Mouse (Mus musculus): ENCODE measurements around the gene Gm10428.
A peak's percentile ranks its signal among the peaks of the same experiment; 100 is the strongest.

Gene Gm10428

DNA sequence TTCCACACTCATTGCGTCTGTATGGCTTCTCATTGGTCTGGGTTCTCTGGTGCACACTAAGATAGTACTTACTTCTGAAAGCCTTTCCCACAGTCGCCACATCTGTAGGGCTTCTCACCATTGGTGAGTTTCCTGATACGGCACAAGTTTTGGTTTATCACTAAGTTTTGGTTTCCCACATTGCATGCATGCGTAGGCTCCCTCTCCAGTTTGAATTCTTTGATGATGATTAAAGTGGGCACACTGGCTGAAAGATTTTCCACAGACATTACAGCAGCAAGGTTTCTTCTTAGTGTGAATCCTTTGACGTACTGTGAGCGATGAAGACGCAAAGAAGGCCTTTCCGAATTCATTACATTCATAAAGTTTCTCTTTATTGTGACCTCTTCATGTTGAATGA is at the start of gene Gm10428:
Gene Gm10428 (plus strand): TSS at position 321 of the 400 bp plus-strand sequence.
- Histone ChIP-seq H3K27me3 (ENCODE audit: insufficient read depth, low read length) (peaks cover 75% of the 10 kb centered on the region), H3K4me3 (replicated peaks; ENCODE audit: low read length) (no peak within 1 kb of the TSS), H3K36me3 (ENCODE audit: insufficient read depth, low read length) (no peaks in the 10 kb centered on the region), H3K4me1 (replicated peaks; ENCODE audit: low read depth, low read length) (peaks cover 24% of the 10 kb centered on the region), H3K9me3 (ENCODE audit: low read length) (no peaks in the 10 kb centered on the region)
- TF ChIP-seq POU5F1 (IDR thresholded peaks at IDR 0.05; ENCODE audit: borderline replicate concordance, low read length) (no peak), NANOG (IDR thresholded peaks at IDR 0.05; ENCODE audit: borderline replicate concordance, low read length) (no peak), CTCF (conservative IDR thresholded peaks at IDR 0.05; ENCODE audit: low read length) (no peak)

DNA sequence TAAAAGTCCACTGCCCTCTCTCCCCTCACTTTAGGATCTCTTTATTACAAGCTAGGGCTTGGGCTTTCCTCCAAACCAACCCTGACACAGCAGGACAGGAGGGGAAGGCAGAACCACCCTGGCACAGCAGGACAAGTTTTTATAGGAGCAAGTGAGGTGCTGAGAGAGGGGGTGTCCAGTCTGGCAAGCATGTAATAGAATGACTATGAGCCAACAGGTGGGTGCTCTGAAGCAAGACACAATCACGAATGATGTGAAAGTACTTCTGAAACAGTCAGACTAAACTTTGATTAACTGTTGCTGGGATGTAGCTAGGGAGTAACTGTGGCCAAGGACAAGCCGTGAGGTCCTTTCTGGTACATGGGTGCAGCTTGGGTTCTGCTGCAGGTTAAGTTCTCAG is 46.8 kb upstream of the Gm10428 start:
- Histone ChIP-seq H3K4me1 (replicated peaks; ENCODE audit: low read depth, low read length) (no peaks in the 10 kb centered on the region; the same call in 1 of the 2 replicates), H3K9me3 (ENCODE audit: low read length) (no peaks in the 10 kb centered on the region), H3K27me3 (ENCODE audit: insufficient read depth, low read length) (0 out of 2 replicates have a peak, but pooled peaks cover 5% of the 10 kb centered on the region), H3K4me3 (replicated peaks; ENCODE audit: low read length) (no peak overlapping the region), H3K36me3 (ENCODE audit: insufficient read depth, low read length) (no peaks in the 10 kb centered on the region)
- TF ChIP-seq POU5F1 (IDR thresholded peaks at IDR 0.05; ENCODE audit: borderline replicate concordance, low read length) (no peak), NANOG (IDR thresholded peaks at IDR 0.05; ENCODE audit: borderline replicate concordance, low read length) (no peak), CTCF (conservative IDR thresholded peaks at IDR 0.05; ENCODE audit: low read length) (no peak)

DNA sequence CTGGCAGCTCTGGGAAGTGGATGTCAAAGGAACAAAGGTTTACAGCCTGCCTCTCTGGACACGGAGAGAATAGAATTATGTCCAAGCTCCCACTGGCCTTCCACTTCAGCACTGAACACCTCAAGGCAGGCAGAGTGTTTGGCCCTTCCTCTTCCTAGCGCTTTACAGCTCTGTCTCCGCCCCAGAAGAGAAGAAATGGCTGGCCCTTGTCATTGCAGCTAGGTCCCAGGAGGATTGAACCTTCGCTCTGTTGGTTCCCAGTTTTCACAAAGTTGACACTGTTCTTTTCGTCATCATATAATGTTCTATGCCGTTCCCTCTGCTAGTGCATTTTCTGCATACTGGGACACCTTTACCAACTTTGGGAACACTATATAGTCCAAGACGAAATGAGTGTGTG is 44.6 kb upstream of the Gm10428 start:
- H3K4me3 ChIP-seq (replicated peaks; ENCODE audit: low read length): no peak overlapping the region
- TF ChIP-seq NANOG (IDR thresholded peaks at IDR 0.05; ENCODE audit: borderline replicate concordance, low read length) (no peak), POU5F1 (IDR thresholded peaks at IDR 0.05; ENCODE audit: borderline replicate concordance, low read length) (no peak), CTCF (conservative IDR thresholded peaks at IDR 0.05; ENCODE audit: low read length) (no peak)

DNA sequence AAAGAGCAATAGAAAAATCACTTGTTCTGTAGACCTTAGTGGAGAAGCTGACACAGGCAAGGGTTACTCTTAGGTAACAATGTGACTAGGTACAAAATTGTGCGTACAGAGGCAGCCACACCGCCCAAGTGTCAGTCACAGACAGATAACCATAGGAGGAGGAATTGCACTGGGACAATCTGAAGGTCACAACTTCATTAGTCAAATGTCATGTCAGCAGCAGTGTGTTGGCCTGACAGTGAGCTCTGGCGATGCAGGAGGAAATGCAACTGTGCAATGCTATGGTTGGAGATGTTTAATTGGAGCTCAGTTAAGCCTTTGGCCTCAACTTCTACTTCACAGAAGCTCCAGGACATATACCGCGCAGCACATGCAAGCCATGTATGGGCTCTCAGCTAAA is 42.2 kb upstream of the Gm10428 start:
- Histone ChIP-seq H3K4me3 (replicated peaks; ENCODE audit: low read length) (no peak overlapping the region), H3K27me3 (ENCODE audit: insufficient read depth, low read length) (0 out of 2 replicates have a peak, but pooled peaks cover 10% of the 10 kb centered on the region), H3K4me1 (replicated peaks; ENCODE audit: low read depth, low read length) (no peaks in the 10 kb centered on the region; the same call in 1 of the 2 replicates), H3K9me3 (ENCODE audit: low read length) (no peaks in the 10 kb centered on the region), H3K36me3 (ENCODE audit: insufficient read depth, low read length) (no peaks in the 10 kb centered on the region)
- TF ChIP-seq POU5F1 (IDR thresholded peaks at IDR 0.05; ENCODE audit: borderline replicate concordance, low read length) (no peak), NANOG (IDR thresholded peaks at IDR 0.05; ENCODE audit: borderline replicate concordance, low read length) (no peak), CTCF (conservative IDR thresholded peaks at IDR 0.05; ENCODE audit: low read length) (no peak)

More for the DNA sequence above, 44.6 kb upstream of the Gm10428 start:
- 0 out of 2 replicates have a peak, but pooled peaks cover 5% of the 10 kb centered on the region for H3K27me3 ChIP-seq (ENCODE audit: insufficient read depth, low read length)
- no peaks in the 10 kb centered on the region; the same call in 1 of the 2 replicates for H3K4me1 ChIP-seq (replicated peaks; ENCODE audit: low read depth, low read length)
- no peaks in the 10 kb centered on the region for H3K36me3 ChIP-seq (ENCODE audit: insufficient read depth, low read length)
- H3K9me3 ChIP-seq (ENCODE audit: low read length): no peaks in the 10 kb centered on the region

DNA sequence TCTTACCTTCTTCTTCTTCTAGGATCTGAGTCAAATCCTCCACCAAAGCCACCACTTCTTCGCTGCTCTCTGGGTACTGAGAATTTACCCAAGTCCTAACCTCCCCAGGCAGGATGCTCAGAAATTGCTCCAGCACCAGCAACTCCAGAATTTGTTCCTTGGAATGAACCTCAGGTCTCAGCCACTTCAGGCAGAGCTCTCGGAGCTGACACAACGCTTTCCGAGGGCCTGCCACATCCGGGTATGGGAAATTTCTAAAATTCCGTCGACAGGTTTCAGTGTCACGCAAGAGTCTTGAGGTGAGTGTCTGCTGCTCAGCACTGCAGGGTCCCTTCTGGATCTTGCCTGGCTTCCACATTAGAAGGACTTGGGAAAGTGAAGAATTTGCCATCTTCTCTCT is 24.6 kb upstream of the Gm10428 start:
- Histone ChIP-seq H3K9me3 (ENCODE audit: low read length) (no peaks in the 10 kb centered on the region), H3K4me3 (replicated peaks; ENCODE audit: low read length) (no peak overlapping the region), H3K4me1 (replicated peaks; ENCODE audit: low read depth, low read length) (peaks cover 4% of the 10 kb centered on the region), H3K27me3 (ENCODE audit: insufficient read depth, low read length) (peaks cover 40% of the 10 kb centered on the region), H3K36me3 (ENCODE audit: insufficient read depth, low read length) (no peaks in the 10 kb centered on the region)
- TF ChIP-seq POU5F1 (IDR thresholded peaks at IDR 0.05; ENCODE audit: borderline replicate concordance, low read length) (no peak), NANOG (IDR thresholded peaks at IDR 0.05; ENCODE audit: borderline replicate concordance, low read length) (no peak), CTCF (conservative IDR thresholded peaks at IDR 0.05; ENCODE audit: low read length) (no peak)

DNA sequence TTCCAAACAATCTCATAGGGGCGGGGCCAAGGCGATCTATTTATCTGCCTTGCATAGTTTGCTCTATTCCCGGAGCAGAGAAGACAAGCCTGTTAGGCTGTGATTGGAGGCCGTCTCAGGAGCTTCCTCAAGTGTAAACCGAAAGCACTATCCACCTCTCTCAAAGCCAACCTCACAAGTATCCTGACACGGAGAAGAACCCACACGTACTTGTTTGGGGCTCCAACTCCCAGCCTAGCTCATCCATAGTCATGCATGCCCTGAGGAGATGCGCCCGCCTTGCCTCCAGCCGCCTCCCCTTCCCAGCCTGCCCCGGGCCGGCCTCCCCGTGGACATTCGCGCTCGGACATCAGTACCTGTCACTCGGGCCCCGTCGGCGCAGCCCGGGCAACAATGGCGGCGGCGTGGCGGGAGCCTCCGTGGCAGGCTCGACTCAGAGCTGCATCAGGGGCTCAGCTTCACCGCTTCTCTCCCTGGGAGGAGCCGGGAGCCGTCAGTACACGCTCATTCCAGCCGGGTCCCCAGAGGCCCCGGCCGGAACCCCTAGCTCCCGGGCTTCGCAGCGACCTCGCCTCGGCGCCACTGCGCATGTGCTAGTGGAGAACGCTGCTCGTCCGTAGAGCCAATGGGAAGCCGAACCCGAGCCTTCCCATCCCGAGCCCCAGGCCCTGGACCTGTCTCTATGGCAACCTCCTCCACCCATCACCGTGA is 21.4 kb upstream of the Gm10428 start, which contains the start of gene Zfp287:
Gene Zfp287 (minus strand): TSS at position 595 of the 711 bp plus-strand sequence.
- H3K27me3 ChIP-seq (ENCODE audit: insufficient read depth, low read length): peaks cover 45% of the 10 kb centered on the region
- peaks cover 4% of the 10 kb centered on the region for H3K4me1 ChIP-seq (replicated peaks; ENCODE audit: low read depth, low read length)
- peak within 1 kb of the TSS; percentile 86 for H3K4me3 ChIP-seq (replicated peaks; ENCODE audit: low read length)
- no peak for TF ChIP-seq NANOG (IDR thresholded peaks at IDR 0.05; ENCODE audit: borderline replicate concordance, low read length)
- no peak for TF ChIP-seq POU5F1 (IDR thresholded peaks at IDR 0.05; ENCODE audit: borderline replicate concordance, low read length)
- no peak for TF ChIP-seq CTCF (conservative IDR thresholded peaks at IDR 0.05; ENCODE audit: low read length)
- no peaks in the 10 kb centered on the region for H3K36me3 ChIP-seq (ENCODE audit: insufficient read depth, low read length)
- no peaks in the 10 kb centered on the region for H3K9me3 ChIP-seq (ENCODE audit: low read length)

DNA sequence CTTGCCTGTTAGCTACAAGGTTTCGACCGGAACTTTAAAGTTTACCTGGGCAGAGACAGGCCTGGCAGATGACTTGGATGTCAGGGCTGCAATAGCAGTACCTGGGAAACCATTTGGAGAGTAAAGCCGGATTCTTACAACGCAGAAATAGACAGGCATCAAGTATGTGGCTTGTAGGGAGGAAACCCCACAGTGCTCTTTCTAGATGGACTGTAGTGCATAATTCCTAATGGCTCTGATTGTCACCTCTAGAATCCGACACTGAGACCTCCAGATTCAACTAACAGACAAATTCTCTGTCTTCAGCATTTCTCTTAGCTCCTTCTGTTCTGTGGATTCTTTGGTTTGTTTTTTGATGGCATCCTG is 20.9 kb upstream of the Gm10428 start:
- H3K27me3 ChIP-seq (ENCODE audit: insufficient read depth, low read length): peaks cover 45% of the 10 kb centered on the region
- H3K36me3 ChIP-seq (ENCODE audit: insufficient read depth, low read length): no peaks in the 10 kb centered on the region
- peak overlapping the region; percentile 86 for H3K4me3 ChIP-seq (replicated peaks; ENCODE audit: low read length)
- no peak for TF ChIP-seq NANOG (IDR thresholded peaks at IDR 0.05; ENCODE audit: borderline replicate concordance, low read length)
- TF ChIP-seq POU5F1 (IDR thresholded peaks at IDR 0.05; ENCODE audit: borderline replicate concordance, low read length): no peak
- no peak for TF ChIP-seq CTCF (conservative IDR thresholded peaks at IDR 0.05; ENCODE audit: low read length)
- H3K4me1 ChIP-seq (replicated peaks; ENCODE audit: low read depth, low read length): peaks cover 4% of the 10 kb centered on the region
- H3K9me3 ChIP-seq (ENCODE audit: low read length): no peaks in the 10 kb centered on the region

DNA sequence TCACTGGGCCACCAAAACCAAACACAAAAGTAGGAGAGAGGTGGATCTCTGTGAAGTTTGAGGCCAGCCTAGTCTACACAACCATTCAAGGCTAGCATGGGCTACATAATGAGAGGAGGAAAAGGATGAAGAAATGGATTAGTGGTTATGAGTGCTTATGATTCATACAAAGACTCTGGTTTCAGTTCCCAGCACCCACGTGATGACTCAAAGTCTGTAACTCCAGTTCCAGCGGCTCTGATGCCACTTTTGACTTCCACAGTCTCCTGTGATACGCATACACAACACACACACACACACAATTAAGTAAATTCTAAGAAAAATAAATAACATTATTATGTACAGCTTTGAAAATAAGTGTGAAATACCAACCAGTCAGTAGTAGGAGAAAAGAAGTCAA is 20.2 kb upstream of the Gm10428 start:
- Histone ChIP-seq H3K4me1 (replicated peaks; ENCODE audit: low read depth, low read length) (peaks cover 4% of the 10 kb centered on the region), H3K36me3 (ENCODE audit: insufficient read depth, low read length) (no peaks in the 10 kb centered on the region), H3K9me3 (ENCODE audit: low read length) (no peaks in the 10 kb centered on the region), H3K27me3 (ENCODE audit: insufficient read depth, low read length) (peaks cover 45% of the 10 kb centered on the region), H3K4me3 (replicated peaks; ENCODE audit: low read length) (no peak overlapping the region)
- TF ChIP-seq POU5F1 (IDR thresholded peaks at IDR 0.05; ENCODE audit: borderline replicate concordance, low read length) (no peak), NANOG (IDR thresholded peaks at IDR 0.05; ENCODE audit: borderline replicate concordance, low read length) (no peak), CTCF (conservative IDR thresholded peaks at IDR 0.05; ENCODE audit: low read length) (no peak)
